Mouse (Mus musculus) embryo, embryonic 10.5 days (tissue): ENCODE measurements around the gene Col9a1.

Experiments
- DNase-seq: peaks from one replicate; pipeline ENCODE4 v3.0.0-alpha.2; 2015; ENCODE audit warnings: low spot score

Col9a1 gene

DNA sequence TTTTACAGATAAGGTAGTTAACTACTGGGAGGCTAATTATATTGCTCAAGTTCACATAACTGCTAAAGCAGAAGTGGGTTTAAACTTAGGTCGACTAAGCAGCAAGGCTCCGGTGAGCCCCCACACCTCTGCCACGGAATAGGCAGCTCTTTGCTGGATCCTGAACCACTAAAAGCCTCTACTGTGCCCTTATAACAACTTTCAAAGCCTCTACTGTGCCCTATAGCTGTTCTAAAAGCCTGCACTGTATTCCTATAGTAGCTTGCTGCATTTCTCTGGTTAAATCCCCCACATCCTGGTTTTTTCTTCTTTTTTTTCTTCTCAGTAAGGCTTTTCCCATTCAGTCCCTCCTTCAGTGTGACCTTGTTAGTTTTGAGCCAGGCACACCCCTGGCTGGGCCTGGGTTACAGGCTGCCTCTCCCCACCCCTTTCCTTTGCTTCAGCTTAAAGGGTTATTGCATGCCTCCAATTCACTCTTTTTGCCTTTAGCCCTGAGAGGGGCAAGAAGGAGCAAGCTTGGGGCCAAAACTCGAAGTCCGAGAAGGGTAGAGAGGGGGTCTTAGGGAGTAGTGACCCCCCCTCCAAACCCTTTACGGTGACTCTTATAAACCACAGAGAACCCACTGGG is at the start of gene Col9a1:
TSS of gene Col9a1 (plus strand) at position 387 of the 628 bp plus-strand sequence.
- no peak for DNase-seq

DNA sequence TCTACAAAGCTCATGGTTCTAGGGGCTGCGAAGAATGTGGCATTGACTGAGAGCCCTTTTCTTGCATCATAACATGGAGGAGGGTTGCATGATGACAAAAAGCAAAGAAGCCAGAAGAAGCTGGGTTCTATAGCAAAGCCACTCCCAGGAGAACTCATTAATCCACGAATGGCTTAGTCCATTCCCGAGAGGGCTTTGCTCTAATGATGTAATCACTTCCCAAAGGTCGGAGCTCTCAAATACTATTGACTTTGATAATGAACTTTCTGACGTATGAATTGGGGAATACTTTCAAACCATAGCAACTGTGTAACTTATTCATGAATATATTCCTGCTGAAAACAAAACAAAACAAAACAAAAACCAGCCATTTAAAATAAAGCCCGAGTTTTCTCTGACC is 49.5 kb upstream of the Col9a1 start:
- no peak for DNase-seq

DNA sequence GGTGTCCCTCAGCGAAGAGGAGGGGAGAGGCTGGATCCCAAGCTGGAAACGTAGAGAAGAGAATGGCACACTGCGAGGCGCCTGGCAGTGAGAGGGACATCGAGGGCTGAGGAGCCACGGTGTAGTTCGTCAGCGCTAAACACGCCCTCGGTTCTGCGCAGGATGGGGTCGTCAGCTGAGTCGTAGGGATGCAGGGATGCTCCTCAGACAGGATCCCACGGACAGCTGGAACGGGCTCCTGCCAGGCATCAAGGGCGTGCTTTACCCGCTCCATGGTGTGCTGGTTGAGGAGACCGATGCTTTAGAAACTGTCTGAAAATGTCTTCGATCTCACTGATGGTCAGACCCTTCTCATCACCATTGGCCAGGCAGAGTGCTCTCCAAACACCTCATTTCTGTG is 43.6 kb upstream of the Col9a1 start:
- no peak for DNase-seq

DNA sequence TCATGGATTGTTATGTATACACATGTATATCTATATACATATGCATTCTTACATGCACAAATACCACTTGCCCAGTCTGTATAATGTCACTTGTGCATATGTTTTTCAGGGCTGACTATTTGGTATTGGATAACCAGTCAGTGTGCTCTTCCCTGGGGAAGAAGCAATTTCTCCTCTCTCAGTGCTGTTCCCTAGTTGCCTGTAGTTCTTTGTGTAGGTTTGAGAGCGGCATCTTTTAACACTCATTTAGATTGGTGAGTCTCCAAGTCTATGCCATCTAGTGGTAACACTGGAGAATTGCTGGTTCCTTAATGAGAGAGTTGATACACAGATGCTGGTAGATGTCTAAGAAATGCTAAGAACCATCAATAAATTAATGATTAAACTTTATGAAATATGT is 42.6 kb upstream of the Col9a1 start:
- DNase-seq = peak; percentile 79

DNA sequence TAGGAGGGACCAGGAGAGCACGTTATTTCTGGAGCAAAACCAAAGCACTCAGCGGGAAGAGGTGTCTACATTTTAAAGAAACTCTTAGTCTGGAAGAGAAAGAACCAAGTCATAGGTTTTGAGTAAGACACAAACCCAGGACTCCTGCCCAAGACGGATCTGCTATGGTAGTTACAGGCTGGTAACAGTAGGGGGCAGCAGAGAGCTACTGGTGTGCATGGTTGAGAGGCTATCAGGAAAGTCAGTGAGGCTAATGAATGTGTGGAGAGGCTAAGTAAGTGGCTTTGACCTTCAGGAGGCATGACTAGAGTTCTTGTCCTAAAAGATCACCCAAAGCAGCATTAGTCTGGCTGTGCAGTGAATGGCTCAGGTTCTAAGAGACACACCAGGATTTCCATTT is 40.3 kb upstream of the Col9a1 start:
- peak; percentile 83 for DNase-seq

DNA sequence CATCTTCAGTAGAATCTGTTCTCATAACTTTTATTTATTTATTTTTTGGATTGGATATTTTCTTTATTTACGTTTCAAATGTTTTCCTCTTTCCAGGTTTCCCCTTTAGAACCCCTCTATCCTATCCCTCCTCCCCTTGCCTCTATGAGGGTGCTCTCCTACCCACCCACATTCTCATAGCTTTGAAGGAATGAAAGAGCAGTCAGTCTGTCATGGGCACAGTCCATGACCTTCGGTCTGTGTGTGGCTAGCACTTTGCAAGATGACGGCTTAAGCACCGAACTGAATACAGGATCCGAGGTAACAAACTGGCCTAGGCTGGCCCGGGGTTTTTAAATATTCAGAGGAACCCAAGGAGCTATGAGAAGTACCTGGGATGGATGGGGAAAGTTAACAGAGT is 36.9 kb upstream of the Col9a1 start:
- no peak for DNase-seq

DNA sequence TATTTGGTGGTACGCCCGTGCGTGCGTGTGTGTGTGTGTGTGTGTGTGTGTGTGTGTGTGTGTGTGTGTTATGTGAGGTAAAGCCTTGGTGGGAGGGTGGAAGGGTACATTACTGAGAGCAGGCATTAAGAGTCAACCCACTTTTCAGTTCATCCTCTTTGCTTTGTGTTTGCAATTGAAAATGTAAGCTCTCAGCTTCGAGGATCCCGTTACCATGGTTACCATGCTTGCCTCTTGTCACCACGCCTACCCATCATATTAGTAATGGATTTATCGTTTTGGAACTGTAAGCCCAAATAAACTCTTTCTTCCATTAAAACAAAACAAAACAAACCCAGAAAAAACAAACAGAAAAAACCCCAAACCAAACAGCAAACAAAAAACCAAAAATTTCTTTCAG is 33.9 kb upstream of the Col9a1 start:
- DNase-seq = no peak

DNA sequence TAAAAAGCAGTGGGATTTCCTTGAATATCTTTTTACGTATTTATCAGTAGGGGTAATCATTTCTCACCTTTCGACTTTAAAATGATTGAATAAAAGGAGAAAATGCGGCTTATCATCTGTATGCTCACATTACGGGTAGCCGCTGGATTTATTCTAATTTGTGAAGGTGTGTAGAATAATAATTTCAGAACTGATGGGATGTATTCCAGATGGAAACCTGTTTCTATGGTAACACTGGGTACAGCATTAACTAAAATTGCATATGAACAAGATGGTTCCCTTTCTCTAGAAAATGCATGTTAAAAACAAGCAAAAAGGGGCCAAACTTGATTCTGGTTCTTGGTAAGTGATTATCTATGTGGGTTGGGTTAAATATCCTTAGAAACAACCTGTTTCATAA is 19.7 kb upstream of the Col9a1 start:
- DNase-seq = no peak

DNA sequence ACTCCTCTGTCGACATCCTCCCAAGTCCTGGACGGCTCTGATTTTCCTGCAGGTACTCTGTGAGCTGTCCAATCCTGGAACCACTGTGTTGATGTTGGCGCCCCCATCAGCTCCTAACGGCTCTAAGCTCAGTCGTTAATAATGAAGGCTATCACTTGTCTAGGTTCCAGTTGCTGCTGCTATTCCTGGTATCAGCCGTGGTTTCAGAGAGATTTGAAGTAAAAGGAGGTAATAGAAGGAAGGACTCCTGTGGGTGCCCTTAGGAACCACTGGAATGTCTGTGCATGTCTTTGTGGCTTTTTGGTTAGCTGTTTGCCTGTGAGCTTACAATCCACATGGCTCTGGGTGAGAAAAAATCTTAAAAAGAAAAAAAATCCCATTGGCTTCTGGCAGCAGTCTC is 8.0 kb upstream of the Col9a1 start:
- DNase-seq = no peak

DNA sequence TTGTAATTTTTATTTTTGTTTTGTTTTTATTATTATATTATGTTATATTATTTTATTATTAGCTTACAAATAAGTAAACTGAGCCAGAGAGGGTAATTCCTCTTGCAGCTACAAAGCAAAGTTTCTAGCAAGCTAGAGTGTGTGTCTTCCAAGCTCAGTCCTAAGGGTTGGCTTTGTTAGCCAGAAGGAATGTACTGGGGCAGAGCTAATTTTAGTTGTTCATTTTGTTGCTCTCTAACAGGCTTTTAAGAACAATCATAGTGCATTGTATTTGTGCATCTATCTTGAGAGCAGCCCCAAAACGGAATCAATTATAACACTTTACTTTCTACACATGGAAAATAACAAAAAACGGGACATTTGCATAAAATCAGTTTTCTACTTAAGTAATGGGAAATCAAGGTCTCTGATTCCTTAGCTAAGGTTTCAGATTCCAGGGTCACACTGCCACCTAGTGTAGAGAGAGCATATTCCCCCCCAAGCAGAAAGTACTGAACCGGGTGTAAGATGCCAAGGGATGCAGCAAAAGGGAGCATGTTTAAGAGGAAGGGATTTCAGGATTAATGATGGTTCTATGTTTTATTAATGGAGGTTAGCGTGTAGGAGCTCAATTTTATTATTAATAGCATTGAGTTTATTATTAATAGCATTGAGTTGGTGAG is 6.1 kb upstream of the Col9a1 start:
- peak; percentile 81 for DNase-seq

DNA sequence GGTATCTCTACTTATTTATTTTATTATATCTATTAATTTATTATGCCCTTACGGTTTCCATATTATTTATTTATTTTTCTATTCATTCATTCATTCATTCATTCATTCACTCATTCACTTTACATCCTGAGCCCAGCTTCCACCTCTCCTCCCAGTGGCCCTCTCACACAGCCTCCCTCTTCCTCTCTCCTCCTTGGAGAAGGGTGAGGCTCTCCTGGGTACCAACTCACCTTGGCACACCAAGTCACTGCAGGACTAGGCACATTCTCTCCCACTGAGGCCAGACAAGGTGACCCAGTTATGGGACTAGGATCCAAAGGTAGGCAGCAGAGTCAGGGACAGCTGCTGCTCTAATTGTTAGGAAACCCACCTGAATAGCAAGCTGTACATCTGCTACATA is 5.5 kb upstream of the Col9a1 start:
- no peak for DNase-seq

DNA sequence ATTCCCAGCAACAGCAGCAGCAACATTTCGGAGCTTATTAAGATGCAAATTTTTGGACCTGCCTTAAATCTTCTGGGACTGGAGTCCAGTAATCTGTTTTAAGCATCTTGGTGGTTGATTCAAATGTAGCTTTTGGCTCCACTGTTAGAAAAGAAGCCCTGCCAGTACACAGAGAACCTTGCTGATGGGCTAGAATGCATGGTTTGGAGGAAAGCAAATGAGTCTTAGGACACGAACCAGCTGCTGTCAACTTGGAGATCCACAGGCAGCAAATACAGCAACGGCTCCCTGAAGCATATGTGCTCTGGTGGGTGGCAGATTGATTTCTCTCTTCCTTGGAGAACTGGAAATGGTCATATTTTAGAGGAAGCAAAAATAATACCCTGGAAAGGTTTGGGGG is 4.8 kb upstream of the Col9a1 start:
- no peak for DNase-seq

DNA sequence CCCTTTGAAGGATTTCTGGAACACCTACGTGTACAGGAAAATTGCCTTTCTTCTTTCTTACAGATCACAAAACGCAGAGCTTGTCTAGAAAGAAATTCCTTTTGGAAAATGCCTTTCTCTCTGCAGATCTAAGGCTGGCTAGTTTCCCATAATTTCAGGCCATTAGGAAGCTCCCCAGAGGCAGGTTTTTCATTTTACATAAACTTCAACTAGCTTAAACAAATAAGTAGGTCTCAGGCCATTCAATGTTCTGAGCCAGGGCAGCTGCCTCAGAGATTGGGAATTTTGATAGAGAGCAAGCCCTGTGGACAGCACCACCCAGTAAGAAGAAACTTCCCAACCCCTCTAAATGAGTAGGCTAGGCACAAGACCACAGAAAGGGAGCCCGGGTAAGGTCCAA is 1.6 kb upstream of the Col9a1 start:
- no peak for DNase-seq

DNA sequence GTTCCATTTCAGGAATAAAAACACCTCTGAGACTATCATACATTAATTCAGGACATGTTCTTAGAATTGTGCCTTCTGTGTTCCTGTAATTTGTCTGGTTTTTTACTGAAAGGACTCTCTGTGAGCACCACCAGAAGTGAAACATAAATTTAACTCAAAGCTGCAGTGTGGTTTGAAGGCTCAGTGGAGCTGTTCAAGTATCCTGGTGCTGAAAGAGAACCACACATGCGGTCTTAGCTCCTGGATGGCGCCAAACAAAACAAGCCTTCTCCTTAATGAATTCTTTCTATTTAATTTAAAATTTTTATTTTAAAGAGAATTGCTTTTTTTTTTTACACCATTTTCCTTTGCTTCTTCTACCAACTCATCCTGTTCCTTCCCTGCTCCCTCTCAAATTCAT is 2.4 kb downstream of the Col9a1 start:
- peak; percentile 47 for DNase-seq

DNA sequence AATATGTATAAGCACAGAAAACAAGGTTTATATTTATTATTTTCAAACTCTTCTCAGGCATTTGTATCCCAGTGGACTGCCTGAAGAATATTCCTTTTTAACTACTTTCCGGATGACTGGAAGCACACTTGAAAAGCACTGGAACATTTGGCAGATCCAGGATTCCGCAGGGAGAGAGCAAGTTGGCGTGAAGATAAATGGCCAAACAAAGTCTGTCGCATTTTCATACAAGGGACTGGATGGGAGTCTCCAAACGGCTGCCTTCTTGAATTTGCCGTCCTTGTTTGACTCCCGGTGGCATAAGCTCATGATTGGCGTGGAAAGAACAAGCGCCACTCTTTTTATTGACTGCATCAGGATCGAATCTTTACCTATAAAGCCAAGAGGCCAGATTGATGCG is 7.6 kb downstream of the Col9a1 start:
- DNase-seq = no peak

DNA sequence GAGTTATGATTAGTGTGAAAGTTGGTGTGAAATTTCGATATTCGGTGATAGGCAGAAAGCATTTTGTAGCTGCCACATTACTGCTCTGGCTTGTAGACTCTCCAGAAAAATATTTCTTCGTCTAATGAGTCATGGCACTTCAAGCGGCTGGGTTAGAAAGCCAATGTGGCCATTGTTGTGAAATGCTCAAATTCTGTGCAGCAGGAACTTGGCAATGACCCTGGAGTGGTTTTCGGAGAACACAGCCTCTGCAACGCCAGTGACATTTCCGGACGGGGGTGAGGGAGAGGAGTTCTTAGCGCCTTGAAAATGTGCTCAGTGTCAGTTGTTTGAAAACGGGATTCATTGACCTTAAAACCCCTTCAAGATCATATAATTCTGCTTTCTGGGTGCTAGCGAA is 9.6 kb downstream of the Col9a1 start:
- DNase-seq = no peak

DNA sequence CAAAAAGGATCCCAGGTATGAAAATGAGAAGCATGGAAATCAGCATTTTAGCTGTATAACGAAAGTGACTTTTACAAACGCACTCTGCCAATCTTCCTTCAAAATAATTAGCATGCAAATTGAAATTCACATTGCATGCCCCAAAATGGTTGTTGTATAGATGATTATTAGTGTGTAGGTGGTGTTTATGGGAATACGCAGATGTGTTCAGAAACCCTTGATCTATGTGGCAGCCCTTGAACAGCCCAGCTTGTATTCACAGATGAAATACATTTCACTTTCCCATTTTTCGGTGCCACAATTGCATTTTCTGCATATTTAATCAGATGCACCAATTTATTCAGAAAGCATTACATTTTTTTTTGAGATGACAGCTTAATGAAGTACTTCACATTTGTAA is 14.3 kb downstream of the Col9a1 start:
- DNase-seq = no peak

DNA sequence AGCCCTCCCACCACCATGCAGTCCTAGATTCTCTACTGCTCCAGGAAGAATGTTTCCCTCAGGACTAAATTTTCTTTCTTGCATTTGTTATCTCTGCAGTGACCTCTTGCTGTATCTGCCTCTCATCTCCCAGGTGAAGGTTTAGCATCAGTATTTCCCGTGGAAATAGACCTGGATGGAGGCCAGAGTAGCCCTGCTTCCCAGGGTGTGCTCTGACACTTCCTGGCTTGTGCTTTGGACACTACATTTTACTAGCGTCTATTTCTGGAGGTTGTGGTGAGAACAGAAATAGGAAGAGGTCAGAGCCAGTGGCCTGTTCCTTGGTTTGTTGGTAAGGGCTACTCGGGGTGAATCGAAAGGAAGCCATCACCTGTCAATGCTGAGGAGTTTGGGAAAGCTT is 16.7 kb downstream of the Col9a1 start:
- no peak for DNase-seq

DNA sequence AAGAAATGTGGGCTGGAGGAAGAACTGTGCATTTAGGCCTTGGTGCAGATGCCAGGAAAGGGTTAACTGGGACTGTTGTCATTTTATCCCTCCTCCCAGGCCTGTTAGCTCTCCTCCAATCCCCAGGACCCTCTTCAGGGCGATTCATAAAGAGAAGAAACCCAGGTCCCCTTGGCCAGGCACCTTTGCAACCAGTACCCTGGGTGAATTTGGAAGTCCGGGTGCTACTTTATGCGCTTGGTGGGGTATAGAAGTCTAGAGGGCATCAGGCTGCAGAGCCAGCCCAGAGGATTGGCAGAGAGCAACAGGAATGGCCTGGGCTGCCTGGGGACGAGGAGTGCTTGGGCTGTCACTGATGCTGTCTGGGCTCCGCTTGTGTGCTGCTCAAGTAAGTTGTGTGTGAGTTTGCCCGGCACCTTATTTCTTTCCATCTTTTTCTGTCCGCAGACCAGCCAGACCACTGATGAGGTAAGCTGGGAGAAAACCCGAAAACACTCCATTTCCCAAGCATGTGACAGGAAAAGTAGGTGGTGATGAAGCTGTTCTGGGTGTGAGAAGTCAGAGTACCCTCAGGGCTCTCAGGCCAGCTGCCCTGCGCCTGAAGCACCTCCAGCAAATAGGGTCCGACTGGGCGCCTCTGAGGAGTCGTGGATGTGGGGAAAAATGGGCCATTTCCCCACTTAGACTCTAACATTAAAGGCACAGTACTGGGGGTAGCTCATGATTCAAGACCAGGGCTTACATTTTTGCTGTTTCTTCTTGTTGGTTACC is 17.8 kb downstream of the Col9a1 start:
- peak; percentile 72 for DNase-seq

DNA sequence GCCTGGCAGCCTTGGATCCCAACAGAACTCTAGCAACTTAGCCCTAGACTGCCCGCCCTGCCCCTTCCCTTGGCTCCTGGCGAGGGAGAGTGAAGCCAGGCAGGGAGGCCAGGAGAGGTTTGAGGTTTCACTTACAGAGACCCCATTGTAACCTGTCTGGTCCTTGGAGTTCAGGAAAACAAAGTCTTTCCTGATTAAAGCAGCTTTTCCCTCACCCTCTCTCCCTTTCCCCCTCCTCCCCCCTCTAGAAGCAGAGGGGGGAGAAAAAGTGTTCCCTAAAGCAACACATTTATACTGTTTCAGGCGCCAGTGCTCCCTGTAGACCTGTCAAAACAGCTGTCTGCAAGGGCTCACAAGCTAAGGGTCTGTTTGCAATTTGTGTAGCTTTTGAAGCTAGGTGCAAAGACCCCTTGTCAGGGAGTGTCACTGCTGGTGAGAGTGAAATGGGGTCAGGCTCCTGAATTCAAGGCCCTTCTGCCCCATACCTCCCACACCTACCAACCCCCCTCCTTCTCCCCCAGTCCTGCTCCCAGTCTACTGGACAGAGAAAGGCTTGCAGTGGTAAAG is 18.6 kb downstream of the Col9a1 start:
- DNase-seq = peak; percentile 81

DNA sequence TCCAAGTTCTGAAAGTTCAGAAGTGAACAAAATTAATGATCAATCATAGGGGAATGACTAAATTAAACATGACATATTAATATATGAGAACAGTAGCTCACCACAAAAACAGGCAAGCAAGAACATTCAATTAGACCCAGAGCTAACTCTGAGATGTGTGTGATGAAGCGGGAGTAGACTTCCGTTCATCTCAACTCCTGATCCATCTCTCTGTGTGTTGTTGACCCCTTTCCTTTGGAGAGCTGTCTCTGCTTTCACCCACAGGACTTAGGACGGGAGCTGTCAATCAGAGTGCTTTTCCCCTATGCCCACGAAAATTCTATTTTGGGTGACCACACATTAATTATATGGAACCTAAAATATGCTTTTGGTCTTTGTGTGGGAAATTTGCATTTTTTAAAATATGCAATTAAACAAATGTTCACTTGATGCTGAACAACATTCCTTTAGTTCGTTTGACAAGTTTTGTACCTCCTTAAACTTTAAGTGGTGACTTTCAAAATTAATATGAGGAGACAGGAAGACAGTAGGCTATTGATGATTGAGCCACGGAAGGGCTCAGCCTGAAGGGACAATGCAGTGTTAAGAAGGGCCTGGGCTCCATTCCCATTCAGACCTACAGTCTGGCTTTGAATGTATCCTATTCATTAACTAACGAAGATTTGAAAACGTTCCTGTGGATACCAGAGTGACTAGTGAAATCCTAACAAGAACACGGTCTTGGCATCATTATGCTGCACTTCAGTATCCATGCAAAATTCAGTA is 34.4 kb downstream of the Col9a1 start:
- no peak for DNase-seq

DNA sequence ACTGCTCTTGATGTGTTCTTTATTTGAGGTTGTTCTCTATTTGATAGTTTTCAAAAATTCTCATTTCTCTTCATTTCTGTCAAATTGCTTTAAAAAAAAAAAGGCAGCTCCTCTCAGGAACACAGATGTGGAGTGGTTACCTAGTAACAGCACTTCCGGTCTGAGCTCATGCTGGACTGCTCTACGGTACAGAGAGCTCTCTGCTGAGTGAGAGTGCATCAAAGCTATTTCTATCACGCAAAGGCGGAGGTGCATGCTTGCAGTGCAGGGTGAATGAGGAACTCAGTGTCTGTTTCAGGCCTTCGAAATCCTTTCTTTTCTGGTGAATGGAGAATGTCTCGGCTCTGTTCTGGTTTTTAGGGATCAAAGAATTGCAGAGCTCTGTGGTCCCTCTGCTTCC is 41.6 kb downstream of the Col9a1 start:
- DNase-seq = peak; percentile 29
